Mouse (Mus musculus): ENCODE measurements around the gene Enpp1.
"Not testable (repeated sequence)": the region's sequence is repeated elsewhere in the genome, so short reads cannot be mapped to it uniquely, and the experiment has no call there.

The Enpp1 gene

DNA sequence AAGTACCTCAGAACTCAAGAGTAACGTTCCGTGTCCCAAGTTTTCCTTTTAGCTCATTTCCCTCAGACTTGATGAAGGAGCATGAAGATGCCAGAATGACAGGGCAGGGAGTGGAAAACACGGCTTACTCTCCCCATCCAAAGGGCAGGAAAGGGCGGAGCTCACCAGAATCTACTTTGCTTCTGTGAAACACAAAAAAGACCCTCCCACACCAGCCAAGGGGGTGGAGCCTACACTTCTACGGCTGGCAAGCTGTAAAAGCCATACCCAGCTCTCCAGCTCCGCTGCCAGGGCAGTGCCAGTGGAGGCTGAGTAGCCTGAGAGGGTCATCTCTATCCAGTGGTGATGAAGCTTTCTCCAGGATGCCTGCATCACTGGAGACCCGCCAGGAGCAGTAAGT is 72.4 kb downstream of the Enpp1 start:
- intact Hi-C loops (cut with DNase I), result loop anchor here (10.0 kb wide), 1 partner anchor 145 kb away; no protein-coding TSS in a partner anchor

DNA sequence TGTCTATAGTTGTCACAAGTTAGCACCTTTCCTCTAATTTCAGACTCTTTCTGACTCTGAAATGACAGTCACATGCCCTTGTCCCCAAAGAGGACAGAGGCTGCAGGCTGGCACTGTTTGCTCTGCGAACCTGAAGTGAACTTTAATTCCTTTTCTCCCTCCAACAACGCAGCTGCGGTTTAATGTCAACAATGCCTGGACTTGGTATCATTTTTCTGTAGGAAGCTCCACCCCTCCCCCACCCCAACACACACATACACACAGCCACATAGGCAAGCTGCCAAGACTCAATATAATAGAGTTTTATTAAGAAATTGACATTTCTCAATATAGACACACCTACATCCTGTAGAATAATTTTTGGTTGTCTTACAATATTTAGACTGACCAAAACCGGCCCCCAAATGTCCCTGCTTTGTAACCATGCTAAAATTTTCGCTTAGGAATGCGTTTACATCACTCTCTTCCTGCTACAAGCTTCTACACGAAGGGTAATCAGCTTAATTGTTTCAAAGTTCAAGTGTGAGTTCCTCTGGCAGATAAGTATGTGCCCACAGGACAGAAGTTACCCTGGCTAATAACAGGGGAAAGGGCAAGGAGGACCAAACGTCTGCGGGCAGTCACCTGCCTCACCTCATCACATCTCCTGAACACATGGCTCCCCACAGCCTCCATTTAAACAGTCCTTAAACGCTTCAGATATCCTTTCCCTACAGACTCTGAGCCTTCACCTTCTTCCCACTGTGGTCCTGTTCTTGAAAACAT is 73.5 kb downstream of the Enpp1 start:
- intact Hi-C loops (cut with DNase I), result loop anchor here (10.0 kb wide), 1 partner anchor 146 kb away; no protein-coding TSS in a partner anchor

GRCm38 (mm10) chr10:24636986-24637385 is 75.0 kb downstream of the Enpp1 start:
- intact Hi-C loops (cut with DNase I), result loop anchor here (10.0 kb wide), 1 partner anchor 148 kb away; no protein-coding TSS in a partner anchor

GRCm38 (mm10) chr10:24635884-24636283 is 76.1 kb downstream of the Enpp1 start:
- intact Hi-C loops (cut with DNase I), result loop anchor here (10.0 kb wide), 1 partner anchor 149 kb away; no protein-coding TSS in a partner anchor

- intact Hi-C loops (cut with DNase I), result loop anchor here (10.0 kb wide), 1 partner anchor 149 kb away; no protein-coding TSS in a partner anchor
Observed at GRCm38 (mm10) chr10:24635331-24635815, 76.6 kb downstream of the Enpp1 start.

- intact Hi-C loops (cut with DNase I), result loop anchor here (10.0 kb wide), 1 partner anchor 151 kb away; no protein-coding TSS in a partner anchor
Observed at GRCm38 (mm10) chr10:24634288-24634687, 77.7 kb downstream of the Enpp1 start.

- intact Hi-C loops (cut with DNase I), result loop anchor here (10.0 kb wide), 1 partner anchor 154 kb away; no protein-coding TSS in a partner anchor
Observed at GRCm38 (mm10) chr10:24631122-24631521, 80.8 kb downstream of the Enpp1 start.

DNA sequence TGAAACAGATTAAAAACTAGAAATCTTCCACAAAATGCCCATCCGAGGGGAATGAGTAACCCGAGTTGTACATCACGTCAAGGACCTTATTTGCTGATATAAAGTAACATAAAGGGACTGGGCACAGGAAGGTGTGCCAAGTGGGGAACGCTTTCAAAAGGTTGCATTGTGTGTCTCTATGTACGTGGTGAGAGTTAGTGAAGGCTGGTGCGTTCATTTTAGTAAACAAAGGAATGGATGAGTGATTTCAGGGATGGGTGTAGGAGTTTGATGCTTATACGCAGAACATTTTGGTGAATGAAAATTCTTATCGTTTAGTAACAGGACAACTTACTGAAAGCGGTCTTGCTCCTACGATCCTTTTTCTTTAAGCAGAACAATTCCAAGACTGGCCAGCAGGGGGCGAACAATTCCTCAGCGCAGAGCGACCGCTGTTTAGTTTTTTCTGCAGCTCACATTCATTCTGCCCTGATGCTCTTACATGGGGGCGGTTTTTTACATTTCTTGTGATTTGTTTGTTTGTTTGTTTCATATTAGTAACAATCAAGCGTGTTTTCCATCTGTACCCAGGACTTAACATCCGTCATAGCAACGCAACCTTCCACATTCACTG is 81.4 kb downstream of the Enpp1 start:
- intact Hi-C loops (cut with DNase I), result loop anchor here (10.0 kb wide), 1 partner anchor 154 kb away; no protein-coding TSS in a partner anchor

- intact Hi-C loops (cut with DNase I), result no loop called here
Observed at GRCm38 (mm10) chr10:24629086-24629720, 82.8 kb downstream of the Enpp1 start.

GRCm38 (mm10) chr10:24628466-24628865 is 83.5 kb downstream of the Enpp1 start:
- intact Hi-C loops (cut with DNase I), result no loop called here

DNA sequence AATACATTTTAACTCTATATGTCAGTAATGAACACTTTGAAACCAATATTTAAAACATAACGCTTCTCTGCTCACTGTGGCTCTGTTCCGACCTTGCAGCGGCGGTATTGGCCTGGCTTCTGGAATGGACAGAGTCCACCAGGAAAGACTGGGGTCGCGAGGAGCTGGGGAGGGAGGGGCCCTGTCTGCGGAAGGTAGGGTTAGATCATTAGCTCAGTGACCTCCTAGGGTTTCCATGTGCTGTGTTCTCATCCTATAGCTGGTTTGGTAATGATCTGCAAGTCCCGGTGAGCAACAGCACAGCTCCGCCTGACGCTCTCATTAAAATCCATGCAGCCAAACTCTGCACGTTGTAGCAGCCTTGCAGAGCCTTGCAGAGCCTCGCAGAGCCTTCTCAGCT is 84.7 kb downstream of the Enpp1 start:
- intact Hi-C loops (cut with DNase I), result no loop called here

GRCm38 (mm10) chr10:24625060-24625701 is 86.8 kb downstream of the Enpp1 start:
- intact Hi-C loops (cut with DNase I), result no loop called here

GRCm38 (mm10) chr10:24622586-24622985 is 89.4 kb downstream of the Enpp1 start:
- intact Hi-C loops (cut with DNase I), result loop anchor here (1.0 to 5.0 kb wide), 2 partner anchors 212 to 285 kb away; no protein-coding TSS in a partner anchor

DNA sequence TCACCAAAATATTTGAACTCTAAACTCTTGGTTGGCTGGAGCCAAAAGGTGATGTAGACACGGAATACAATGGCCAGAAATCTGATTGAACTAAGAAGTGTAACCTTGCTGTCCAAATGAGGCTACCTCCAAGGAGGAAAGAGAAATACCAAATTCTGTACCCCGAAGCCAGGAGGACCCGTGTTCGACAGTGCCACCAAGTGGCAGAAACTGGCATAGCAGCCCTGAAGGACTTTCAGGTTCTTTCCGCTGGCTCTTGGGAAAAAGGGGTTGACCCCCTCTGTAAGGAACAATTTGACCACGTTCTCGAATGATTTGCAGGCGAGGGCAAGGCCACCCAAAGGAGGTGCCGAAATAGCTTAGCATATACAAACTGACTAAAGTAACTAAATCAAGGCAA is 90.4 kb downstream of the Enpp1 start:
- intact Hi-C loops (cut with DNase I), result loop anchor here (5.0 kb wide), 1 partner anchor 284 kb away; no protein-coding TSS in a partner anchor

DNA sequence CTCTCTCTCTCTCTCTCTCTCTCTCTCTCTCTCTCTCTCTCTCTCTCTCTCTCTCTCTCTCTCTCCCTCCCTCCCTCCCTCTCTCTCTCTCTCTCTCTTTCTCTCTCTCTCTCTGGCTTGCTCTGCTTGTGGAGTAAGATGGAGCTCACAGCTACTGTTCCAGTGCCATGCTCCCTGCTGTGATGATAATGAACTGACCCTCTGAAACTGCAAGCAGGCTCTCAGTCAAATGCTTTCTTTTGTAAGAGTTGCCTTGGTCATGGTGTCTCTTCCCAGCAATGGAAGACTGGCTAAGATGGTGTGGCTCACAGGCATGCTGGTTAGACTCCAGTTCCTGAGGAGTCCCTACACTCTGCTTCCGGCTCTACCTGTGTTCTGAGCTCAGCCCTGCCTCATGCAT is 95.4 kb downstream of the Enpp1 start:
- intact Hi-C loops (cut with DNase I), result not testable (repeated sequence)

DNA sequence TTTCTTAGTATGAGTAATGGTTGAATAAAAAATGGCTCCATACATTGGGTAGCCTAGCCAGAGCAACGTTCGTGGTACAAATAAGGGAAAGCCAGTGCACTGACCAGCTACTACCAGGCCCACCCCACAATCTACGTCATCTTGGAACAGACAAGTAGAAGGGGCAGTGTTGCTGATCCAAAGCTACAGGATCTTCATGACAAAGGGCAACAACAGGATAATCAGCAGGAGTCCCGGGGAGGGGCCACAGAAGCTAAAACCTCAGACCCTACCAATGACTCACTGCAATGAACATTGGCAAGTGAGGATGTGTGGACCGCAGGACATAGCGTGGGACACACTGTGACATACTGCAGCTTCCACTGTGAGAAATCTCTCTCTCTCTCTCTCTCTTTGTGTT is 96.2 kb downstream of the Enpp1 start:
- intact Hi-C loops (cut with DNase I), result no loop called here

DNA sequence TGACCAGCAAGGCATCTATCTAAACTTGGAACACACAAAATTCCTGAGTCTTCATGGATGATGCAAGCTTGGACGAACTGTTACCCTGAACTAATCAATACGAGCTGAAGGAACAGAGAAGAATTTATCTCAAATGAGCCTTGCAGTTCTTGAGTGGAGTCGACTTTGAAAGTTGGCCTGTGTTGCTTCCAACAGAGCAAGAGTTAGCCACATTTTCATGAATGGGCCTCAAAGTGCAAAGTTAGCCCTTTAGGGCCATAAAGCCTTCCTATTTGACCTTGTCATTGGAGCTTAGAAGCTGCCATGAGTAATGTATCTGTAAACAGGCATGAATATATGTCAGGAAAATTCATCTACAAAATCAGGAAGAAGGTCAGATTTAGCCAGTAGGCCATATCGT is 97.2 kb downstream of the Enpp1 start:
- intact Hi-C loops (cut with DNase I), result no loop called here

DNA sequence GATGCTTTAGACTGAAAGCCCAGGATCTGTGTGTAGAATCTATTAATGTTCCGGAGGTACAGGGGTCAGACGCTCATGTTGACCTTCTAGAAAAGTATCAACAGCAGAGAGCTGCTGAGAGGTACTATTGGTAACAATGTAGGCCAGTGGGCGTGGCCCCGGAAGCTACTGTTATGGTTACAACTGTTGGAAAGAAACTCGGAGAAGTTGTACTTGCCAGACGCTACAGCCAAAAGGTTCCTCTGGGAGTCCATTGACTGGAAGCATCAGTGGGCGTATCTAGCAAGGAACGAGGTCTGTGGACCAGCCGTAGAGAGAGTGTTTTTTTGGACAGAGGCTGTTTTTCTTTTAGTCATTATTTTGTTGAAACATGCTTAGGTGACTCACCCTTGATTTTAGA is 102.2 kb downstream of the Enpp1 start:
- intact Hi-C loops (cut with DNase I), result no loop called here

- intact Hi-C loops (cut with DNase I), result no loop called here
Observed at GRCm38 (mm10) chr10:24609146-24609545, 102.8 kb downstream of the Enpp1 start.

- intact Hi-C loops (cut with DNase I), result no loop called here
Observed at GRCm38 (mm10) chr10:24603727-24604126, 108.2 kb downstream of the Enpp1 start.

GRCm38 (mm10) chr10:24603035-24603434 is 108.9 kb downstream of the Enpp1 start:
- intact Hi-C loops (cut with DNase I), result no loop called here

Data from adrenal gland (tissue).